In the genomic region with DNA sequence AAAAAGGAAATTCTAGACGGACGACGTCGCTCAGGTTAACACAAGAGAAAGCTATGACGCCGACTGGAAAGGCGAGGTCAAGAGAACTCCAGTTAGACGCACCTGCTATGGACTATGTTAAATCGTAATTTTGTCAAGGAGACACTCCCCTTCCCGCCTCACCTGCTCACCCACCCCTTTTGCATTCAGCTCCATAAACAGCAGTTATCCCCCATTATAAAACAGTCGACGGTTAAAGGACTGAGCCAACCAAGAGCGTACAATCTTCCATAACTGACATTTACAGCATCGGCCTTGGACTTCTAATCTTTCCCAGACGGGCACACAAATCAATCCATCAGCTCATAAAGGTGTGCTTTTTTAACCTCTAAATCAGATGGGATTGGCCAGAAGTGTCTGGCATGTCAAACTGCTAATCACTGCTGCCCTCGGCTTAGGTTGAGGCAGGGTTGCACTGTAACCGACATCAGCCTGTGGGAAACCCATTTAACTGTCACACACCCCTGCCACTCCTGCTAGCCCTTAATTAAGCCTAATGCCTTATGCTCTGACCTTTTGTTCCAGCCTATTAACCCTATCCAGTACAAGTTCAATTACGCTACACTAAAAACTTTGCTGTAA, we compare ENCODE assay signal across 16 mouse cellular contexts. TPM values are rescaled to one million over a fixed set of nuclear protein-coding genes. Genes with fewer than 3 reads are reported as not detected.
DNase-seq lines count a peak whose midpoint lies in the region; ATAC-seq and TF ChIP-seq lines count a peak whose summit lies in the region.
"Had no signal": no experiment of that assay in that cellular context is flagged by ENCODE, and none has a peak within 500 bp of the region (broad histone marks: within the 10 kb centered on the region; RNA-seq: fewer than 3 reads in every experiment).

No protein-coding gene starts in this region.

- 0 out of 2 replicates have a peak, but pooled peaks have one; percentile 37 for ATAC-seq in forebrain, embryonic 12.5 days (ENCODE audit: low FRiP score)
- ATAC-seq in forebrain, embryonic 14.5 days, result no peak
- peak; percentile 21; the same call in 1 of the 2 replicates for ATAC-seq in neural tube, embryonic 14.5 days (ENCODE audit: low read depth)
- ATAC-seq in stomach, postnatal 0 days (ENCODE audit: low FRiP score, low TSS enrichment), result peak; percentile 26; the same call in 1 of the 2 replicates
- ATAC-seq: midbrain, embryonic 15.5 days had no signal

- TF ChIP-seq EP300 in stomach, postnatal 0 days (optimal IDR thresholded peaks at IDR 0.05), result no peak

- DNase-seq in forebrain, embryonic 14.5 days (ENCODE audit: low spot score), result no peak
- DNase-seq in neural tube, embryonic 10.5 days (ENCODE audit: extremely low spot score, low spot score), result no peak
- DNase-seq in limb, embryonic 10.5 days (ENCODE audit: low spot score), result peak; percentile 47
- DNase-seq in stomach, postnatal 0 days (ENCODE audit: low spot score), result no peak
- DNase-seq in urinary bladder, postnatal 25 days (ENCODE audit: low spot score), result no peak
- DNase-seq in adrenal gland, postnatal 25 days, result no peak
- DNase-seq: B cell, adult 2 months; cerebellum, adult 9-11 months; heart, postnatal 36 days; lung, postnatal 4 days; right cerebral cortex, postnatal 14 days; thymus, postnatal 4 days had no signal

- H3K4me1 ChIP-seq in forebrain, embryonic 12.5 days, result peaks cover 9% of the 10 kb centered on the region; the same call in 1 of the 2 replicates
- H3K4me1 ChIP-seq in forebrain, embryonic 14.5 days (ENCODE audit: control insufficient read depth, insufficient read depth, low read length), result no peaks in the 10 kb centered on the region
- no peaks in the 10 kb centered on the region for H3K4me1 ChIP-seq in neural tube, embryonic 14.5 days (ENCODE audit: control insufficient read depth, insufficient read depth, low read length)
- peaks cover 27% of the 10 kb centered on the region for H3K4me1 ChIP-seq in limb, embryonic 10.5 days
- no peaks in the 10 kb centered on the region for H3K4me1 ChIP-seq in stomach, postnatal 0 days (replicated peaks; ENCODE audit: control insufficient read depth, insufficient read depth)

- no peaks in the 10 kb centered on the region for H3K9me3 ChIP-seq in forebrain, embryonic 12.5 days
- H3K9me3 ChIP-seq in forebrain, embryonic 14.5 days (replicated peaks; ENCODE audit: control insufficient read depth, low read length), result no peaks in the 10 kb centered on the region
- H3K9me3 ChIP-seq in neural tube, embryonic 14.5 days (ENCODE audit: control insufficient read depth, low read length), result no peaks in the 10 kb centered on the region
- no peaks in the 10 kb centered on the region for H3K9me3 ChIP-seq in limb, embryonic 10.5 days (replicated peaks)
- H3K9me3 ChIP-seq in stomach, postnatal 0 days (ENCODE audit: control insufficient read depth, low read length), result no peaks in the 10 kb centered on the region
- H3K9me3 ChIP-seq: midbrain, embryonic 15.5 days had no signal

- no peaks in the 10 kb centered on the region for H3K27me3 ChIP-seq in forebrain, embryonic 12.5 days
- H3K27me3 ChIP-seq in forebrain, embryonic 14.5 days (replicated peaks; ENCODE audit: control insufficient read depth, insufficient read depth, low read length), result no peaks in the 10 kb centered on the region
- no peaks in the 10 kb centered on the region for H3K27me3 ChIP-seq in neural tube, embryonic 14.5 days (ENCODE audit: control insufficient read depth, insufficient read depth, low read length)
- no peaks in the 10 kb centered on the region for H3K27me3 ChIP-seq in limb, embryonic 10.5 days (ENCODE audit: low read depth, poor library complexity, severe bottlenecking)
- no peaks in the 10 kb centered on the region for H3K27me3 ChIP-seq in stomach, postnatal 0 days (ENCODE audit: control insufficient read depth, insufficient read depth, low read length)
- H3K27me3 ChIP-seq: midbrain, embryonic 15.5 days had no signal

- no peak overlapping the region for H3K4me3 ChIP-seq in forebrain, embryonic 12.5 days (replicated peaks)
- H3K4me3 ChIP-seq in forebrain, embryonic 14.5 days (ENCODE audit: low read depth, low read length), result no peak overlapping the region
- no peak overlapping the region for H3K4me3 ChIP-seq in neural tube, embryonic 14.5 days (ENCODE audit: low read depth, low read length)
- H3K4me3 ChIP-seq in limb, embryonic 10.5 days, result no peak overlapping the region
- H3K4me3 ChIP-seq in stomach, postnatal 0 days (ENCODE audit: low read depth, low read length), result no peak overlapping the region
- H3K4me3 ChIP-seq: midbrain, embryonic 15.5 days had no signal

- no peak overlapping the region for H3K9ac ChIP-seq in forebrain, embryonic 12.5 days
- no peak overlapping the region for H3K9ac ChIP-seq in forebrain, embryonic 14.5 days (ENCODE audit: low read length)
- no peak overlapping the region for H3K9ac ChIP-seq in neural tube, embryonic 14.5 days (replicated peaks; ENCODE audit: low read depth, low read length)
- H3K9ac ChIP-seq in stomach, postnatal 0 days (ENCODE audit: low read length), result no peak overlapping the region
- H3K9ac ChIP-seq: liver, embryonic 14.5 days; midbrain, embryonic 15.5 days had no signal

- TF ChIP-seq CTCF in stomach, postnatal 0 days (IDR thresholded peaks at IDR 0.05; ENCODE audit: low read depth), result no peak

- WGBS in forebrain, embryonic 12.5 days, result 71% methylated on average over 18 of the region's 18 CpGs
- 59% methylated on average over 18 of the region's 18 CpGs for WGBS in forebrain, embryonic 14.5 days
- WGBS in neural tube, embryonic 14.5 days, result 75% methylated on average over 18 of the region's 18 CpGs
- 45% methylated on average over 18 of the region's 18 CpGs for WGBS in limb, embryonic 10.5 days
- WGBS in stomach, postnatal 0 days, result 58% methylated on average over 18 of the region's 18 CpGs

- no peak overlapping the region for H3K27ac ChIP-seq in forebrain, embryonic 12.5 days
- no peak overlapping the region for H3K27ac ChIP-seq in forebrain, embryonic 14.5 days (ENCODE audit: low read depth, low read length)
- H3K27ac ChIP-seq in neural tube, embryonic 14.5 days (ENCODE audit: low read depth, low read length), result no peak overlapping the region
- H3K27ac ChIP-seq in limb, embryonic 10.5 days, result no peak overlapping the region
- H3K27ac ChIP-seq in stomach, postnatal 0 days (replicated peaks), result no peak overlapping the region
- H3K27ac ChIP-seq: liver, embryonic 14.5 days; midbrain, embryonic 15.5 days had no signal

- no peak overlapping the region for H3K4me2 ChIP-seq in forebrain, embryonic 12.5 days
- no peak overlapping the region for H3K4me2 ChIP-seq in forebrain, embryonic 14.5 days (ENCODE audit: low read length)
- no peak overlapping the region for H3K4me2 ChIP-seq in neural tube, embryonic 14.5 days (ENCODE audit: low read depth, low read length)
- peak overlapping the region; percentile 4; the same call in 1 of the 2 replicates for H3K4me2 ChIP-seq in stomach, postnatal 0 days (replicated peaks; ENCODE audit: low read depth)
- H3K4me2 ChIP-seq: midbrain, embryonic 15.5 days had no signal

- no peaks in the 10 kb centered on the region for H3K36me3 ChIP-seq in forebrain, embryonic 12.5 days (replicated peaks)
- H3K36me3 ChIP-seq in forebrain, embryonic 14.5 days (ENCODE audit: control insufficient read depth, insufficient read depth, low read length), result no peaks in the 10 kb centered on the region
- H3K36me3 ChIP-seq in neural tube, embryonic 14.5 days (ENCODE audit: control insufficient read depth, insufficient read depth, low read length), result no peaks in the 10 kb centered on the region
- no peaks in the 10 kb centered on the region; the same call in 1 of the 2 replicates for H3K36me3 ChIP-seq in limb, embryonic 10.5 days
- H3K36me3 ChIP-seq in stomach, postnatal 0 days (ENCODE audit: control insufficient read depth, insufficient read depth, low read length), result no peaks in the 10 kb centered on the region
- H3K36me3 ChIP-seq: midbrain, embryonic 15.5 days had no signal

RNA-seq across cellular contexts. Expression of gene Nrip1, which starts 15.4 kb away (rescaled TPM):
- 32.1 and 37.0 TPM in 2 replicates for polyA plus RNA-seq in forebrain, embryonic 12.5 days (2016; fragmentation: Nextera tagmentation; extraction: Ambion mirVana)
- polyA plus RNA-seq in forebrain, embryonic 14.5 days (2014; fragmentation: Nextera tagmentation; extraction: Ambion mirVana), result 16.5 and 24.0 TPM in 2 replicates
- 36.1 and 40.4 TPM in 2 replicates for polyA plus RNA-seq in neural tube, embryonic 14.5 days (2014; fragmentation: Nextera tagmentation; extraction: Ambion mirVana)
- 37.3 and 37.9 TPM in 2 replicates for polyA plus RNA-seq in limb, embryonic 10.5 days (2016; fragmentation: Nextera tagmentation; extraction: Ambion mirVana)
- polyA plus RNA-seq in stomach, postnatal 0 days (2015; fragmentation: Nextera tagmentation; extraction: Ambion mirVana), result 13.0 and 15.7 TPM in 2 replicates
- 77.2 and 97.1 TPM in 2 replicates for total RNA-seq in adrenal gland, postnatal 25 days (2021)
